Mouse (Mus musculus): ENCODE results near the gene Rnf7.

Rnf7 gene

DNA sequence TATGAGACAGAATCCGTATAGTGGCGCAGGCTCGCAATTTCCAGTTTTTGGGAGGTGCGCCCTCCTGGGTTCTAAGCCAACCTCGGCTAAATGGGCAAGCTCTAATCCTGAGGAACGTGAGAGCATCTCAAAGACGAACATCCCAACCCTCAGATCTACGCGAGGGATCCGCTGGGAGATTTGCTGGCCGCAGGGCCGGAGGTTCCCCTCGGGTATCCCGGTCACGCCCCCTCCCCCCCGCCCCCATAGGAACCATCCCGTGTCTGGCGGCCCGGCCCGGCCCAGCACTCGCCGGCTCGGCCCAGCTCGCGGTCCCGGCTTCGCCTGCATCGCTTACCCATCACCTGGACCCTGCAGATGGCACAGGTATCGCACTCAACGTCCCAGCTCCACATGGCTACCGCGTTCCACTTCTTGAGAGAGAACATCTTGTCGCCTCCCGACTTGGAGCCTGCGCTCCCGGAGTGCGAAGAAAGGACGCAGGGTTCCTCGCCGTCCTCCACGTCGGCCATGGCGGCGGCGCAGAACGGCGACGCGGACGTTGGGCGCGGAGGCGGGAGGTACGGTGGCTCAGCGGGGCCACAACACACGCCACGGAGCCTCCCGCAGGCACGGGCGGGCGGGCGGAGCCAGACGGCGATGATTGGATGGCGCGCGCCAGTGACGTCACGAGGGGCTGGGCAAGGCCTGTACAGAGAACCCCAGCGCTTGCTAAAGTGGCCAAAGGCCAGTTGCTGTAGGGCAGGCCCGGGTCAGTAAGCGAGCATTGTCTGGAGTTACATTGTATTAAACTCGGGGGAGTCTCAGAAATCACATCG, at the start of gene Rnf7:
TSS of gene Rnf7 (minus strand) at position 605 of the 818 bp plus-strand sequence.
- ChIA-PET CTCF (interaction anchor here in 1 of 4 experiments (0.6 kb wide), 1 partner anchor 220 kb away, joined by 3 read pairs; no protein-coding TSS in a partner anchor), POLR2A (interaction anchor here in 3 of 4 experiments (0.5 to 2.6 kb wide), 28 partner anchors 9 to 1588 kb away, joined by 3 to 8 read pairs (median 3); partner anchors contain the start of genes Gk5 (in 1 of the 3) and U2surp (in 1 of the 3))

DNA sequence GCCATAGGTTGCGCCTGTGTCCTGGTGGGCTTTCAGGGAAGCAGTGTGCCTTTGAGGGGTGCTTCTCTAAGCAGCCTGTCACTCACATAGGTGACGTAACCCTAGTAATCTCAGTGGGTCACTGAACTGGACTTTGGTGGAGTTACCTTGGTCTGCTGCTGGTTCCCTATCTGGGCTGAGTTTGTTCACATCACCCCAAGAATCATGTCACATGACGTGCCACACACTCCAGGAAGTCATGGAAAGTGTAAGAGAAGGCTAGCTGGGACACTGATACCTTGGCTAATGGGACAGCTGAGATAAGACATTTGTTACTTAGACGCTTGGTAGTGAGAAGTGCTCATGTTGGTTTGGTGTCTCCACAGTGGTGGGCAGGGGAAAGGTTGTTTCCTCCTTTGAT, 47.5 kb upstream of the Rnf7 start:
- ChIA-PET CTCF (interaction anchor here in 3 of 4 experiments (0.6 to 1.8 kb wide), 6 partner anchors 11 to 436 kb away, joined by 3 to 6 read pairs (median 4); no protein-coding TSS in a partner anchor), POLR2A (interaction anchor here in 3 of 4 experiments (0.9 to 2.3 kb wide), 9 partner anchors 11 to 363 kb away, joined by 3 to 10 read pairs (median 4); no protein-coding TSS in a partner anchor)

- ChIA-PET POLR2A (interaction anchor here in 3 of 4 experiments (0.5 to 2.8 kb wide), 8 partner anchors 9 to 364 kb away, joined by 3 to 12 read pairs (median 4); no protein-coding TSS in a partner anchor), CTCF (interaction anchor here in 2 of 4 experiments (0.6 to 1.8 kb wide), 2 partner anchors 26 to 293 kb away, joined by 6 to 9 read pairs; no protein-coding TSS in a partner anchor)
Measured at GRCm38 (mm10) chr9:96524972-96525506, 46.6 kb upstream of the Rnf7 start, which contains the start of gene Gm28729. Gene Gm28729, minus strand, starts transcription at chr9:96525264.

DNA sequence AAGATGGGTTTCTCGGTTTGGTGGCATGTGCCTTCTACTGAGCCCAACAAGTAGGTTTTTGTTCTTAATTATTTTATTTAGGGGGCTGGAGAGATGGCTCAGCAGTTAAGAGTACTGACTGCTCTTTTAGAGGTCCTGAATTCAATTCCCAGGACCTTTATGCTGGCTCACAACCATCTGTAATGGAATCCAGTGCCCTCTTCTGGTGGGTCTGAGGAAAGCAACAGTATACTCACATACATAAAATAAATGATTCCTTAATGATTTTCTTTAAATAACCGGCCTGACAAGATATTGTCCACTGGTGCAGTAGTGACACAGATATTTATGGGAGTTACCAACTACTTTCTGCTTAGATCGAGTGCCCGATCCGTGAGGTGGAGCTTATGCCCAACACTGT, 44.7 kb upstream of the Rnf7 start:
- ChIA-PET CTCF (interaction anchor here in 2 of 4 experiments (0.5 to 1.8 kb wide), 6 partner anchors 10 to 265 kb away, joined by 3 to 4 read pairs (median 3); no protein-coding TSS in a partner anchor), POLR2A (interaction anchor here in 3 of 4 experiments (0.6 to 2.8 kb wide), 5 partner anchors 13 to 20 kb away, joined by 3 to 12 read pairs (median 3); no protein-coding TSS in a partner anchor)

- POLR2A ChIA-PET, result interaction anchor here in 3 of 4 experiments (0.6 to 1.6 kb wide), 6 partner anchors 9 to 403 kb away, joined by 3 to 4 read pairs (median 4); partner anchors contain the start of gene Gk5 (in 1 of the 3)
- CTCF ChIA-PET, result interaction anchor here (0.8 to 1.3 kb wide), 4 partner anchors 148 to 221 kb away, joined by 3 to 4 read pairs (median 4); no protein-coding TSS in a partner anchor
Measured at GRCm38 (mm10) chr9:96521574-96521973, 43.1 kb upstream of the Rnf7 start.

DNA sequence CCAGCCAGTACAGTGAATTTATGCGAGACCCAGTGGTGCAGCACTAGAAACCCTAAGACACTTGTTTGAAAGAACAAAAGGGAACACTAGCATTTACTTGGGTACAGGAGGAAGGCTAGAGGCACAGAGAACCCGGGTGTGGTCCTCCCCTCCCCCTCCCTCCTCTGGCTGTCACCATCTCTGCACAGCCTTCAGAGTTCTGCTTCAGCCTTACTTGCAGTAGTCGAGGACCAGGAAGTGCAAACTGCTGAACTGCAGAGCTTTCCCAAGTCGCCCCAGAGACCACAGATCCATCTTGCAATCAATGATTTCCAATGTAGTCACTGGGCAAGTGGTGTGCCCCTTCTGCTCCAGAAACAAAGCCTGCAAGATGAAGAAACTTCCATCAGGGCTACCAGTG, 39.0 kb upstream of the Rnf7 start:
- ChIA-PET CTCF (no interaction called here), POLR2A (interaction anchor here in 2 of 4 experiments (0.9 to 1.4 kb wide), 2 partner anchors 19 to 20 kb away, joined by 3 read pairs; no protein-coding TSS in a partner anchor)

- ChIA-PET POLR2A (interaction anchor here in 3 of 4 experiments (0.6 to 1.5 kb wide), 4 partner anchors 19 to 643 kb away, joined by 3 to 5 read pairs (median 3); no protein-coding TSS in a partner anchor), CTCF (interaction anchor here in 2 of 4 experiments (0.6 to 1.1 kb wide), 2 partner anchors 10 to 16 kb away, joined by 3 to 6 read pairs; no protein-coding TSS in a partner anchor)
Measured at GRCm38 (mm10) chr9:96516806-96517205, 38.3 kb upstream of the Rnf7 start.

GRCm38 (mm10) chr9:96515737-96516136, 37.3 kb upstream of the Rnf7 start:
- POLR2A ChIA-PET, result interaction anchor here in 1 of 4 experiments (0.6 to 1.5 kb wide), 2 partner anchors 22 to 324 kb away, joined by 3 read pairs; no protein-coding TSS in a partner anchor
- CTCF ChIA-PET, result interaction anchor here in 1 of 4 experiments (0.5 kb wide), 1 partner anchor 236 kb away, joined by 3 read pairs; no protein-coding TSS in a partner anchor

DNA sequence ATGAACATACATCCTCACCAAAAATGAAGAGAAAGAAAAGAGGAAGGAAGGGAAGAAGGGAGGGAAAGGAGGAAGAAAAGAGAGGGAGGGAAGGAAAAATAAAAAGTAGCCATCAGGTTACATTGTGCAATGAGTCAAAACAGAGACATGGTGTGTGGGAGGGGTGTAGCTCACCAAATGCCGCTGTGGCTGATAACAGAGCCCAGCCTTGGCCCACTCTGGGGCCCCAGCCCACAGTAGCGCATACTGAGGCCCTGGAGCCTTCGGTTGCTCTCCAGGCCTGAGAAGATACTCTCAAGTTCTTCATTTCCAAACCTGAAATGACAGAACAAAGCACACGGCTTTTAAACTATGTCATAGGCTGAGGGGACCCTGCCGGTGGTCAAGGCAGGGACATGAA, 35.8 kb upstream of the Rnf7 start:
- ChIA-PET CTCF (interaction anchor here in 1 of 4 experiments (1.2 kb wide), 1 partner anchor 10 kb away, joined by 3 read pairs; no protein-coding TSS in a partner anchor), POLR2A (interaction anchor here in 1 of 4 experiments (1.0 to 1.4 kb wide), 4 partner anchors 11 to 125 kb away, joined by 4 read pairs; partner anchors contain the start of gene Gm28729)

DNA sequence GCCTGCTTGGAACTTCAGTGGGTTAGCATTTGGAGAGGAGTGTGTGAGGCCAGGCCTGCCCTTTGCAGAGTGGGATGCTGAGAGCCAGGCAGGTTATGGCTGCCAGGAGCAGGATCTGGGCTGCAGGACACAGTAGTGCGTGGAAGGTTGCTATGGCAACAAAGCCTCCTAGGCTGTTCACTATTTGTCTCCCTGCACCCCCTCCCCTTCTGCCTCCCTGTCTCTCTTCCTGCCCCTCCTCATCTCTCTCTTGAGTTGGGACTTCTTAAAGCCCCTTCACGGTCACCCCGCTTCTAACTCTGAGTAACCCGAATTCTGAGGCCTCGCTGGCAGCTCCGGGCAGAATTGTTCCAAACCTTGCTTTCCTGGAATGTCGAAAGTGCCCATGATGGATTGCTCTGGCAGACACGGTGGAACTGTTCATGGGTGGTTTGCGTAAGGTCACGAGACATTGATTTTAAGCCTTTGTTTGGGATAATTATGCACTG, 27.6 kb upstream of the Rnf7 start:
- ChIA-PET POLR2A (interaction anchor here in 1 of 4 experiments (0.7 kb wide), 3 partner anchors 34 to 871 kb away, joined by 3 to 5 read pairs (median 3); no protein-coding TSS in a partner anchor), CTCF (no interaction called here)

DNA sequence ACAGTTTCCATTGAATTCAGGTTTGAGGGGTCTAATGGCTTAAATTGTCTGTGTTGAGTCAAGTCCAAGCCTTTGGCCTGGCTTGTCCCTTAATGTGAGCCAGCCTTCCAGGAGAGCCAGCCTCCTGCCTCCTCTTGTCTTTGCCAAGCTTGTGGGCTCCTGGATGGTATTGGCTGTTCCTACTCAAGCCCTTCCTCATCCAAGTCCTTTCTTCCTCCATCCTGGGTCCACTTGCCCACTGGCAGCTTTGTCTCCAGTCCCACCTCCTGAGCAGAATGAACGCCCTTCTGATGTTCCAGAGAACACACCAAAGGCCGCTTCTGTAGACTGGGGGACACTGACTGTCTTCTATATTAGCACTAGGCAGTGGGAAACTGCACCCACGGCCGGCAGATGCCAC, 26.7 kb upstream of the Rnf7 start:
- POLR2A ChIA-PET, result no interaction called here
- CTCF ChIA-PET, result interaction anchor here in 1 of 4 experiments (1.1 kb wide), 1 partner anchor 11 kb away, joined by 5 read pairs; no protein-coding TSS in a partner anchor

DNA sequence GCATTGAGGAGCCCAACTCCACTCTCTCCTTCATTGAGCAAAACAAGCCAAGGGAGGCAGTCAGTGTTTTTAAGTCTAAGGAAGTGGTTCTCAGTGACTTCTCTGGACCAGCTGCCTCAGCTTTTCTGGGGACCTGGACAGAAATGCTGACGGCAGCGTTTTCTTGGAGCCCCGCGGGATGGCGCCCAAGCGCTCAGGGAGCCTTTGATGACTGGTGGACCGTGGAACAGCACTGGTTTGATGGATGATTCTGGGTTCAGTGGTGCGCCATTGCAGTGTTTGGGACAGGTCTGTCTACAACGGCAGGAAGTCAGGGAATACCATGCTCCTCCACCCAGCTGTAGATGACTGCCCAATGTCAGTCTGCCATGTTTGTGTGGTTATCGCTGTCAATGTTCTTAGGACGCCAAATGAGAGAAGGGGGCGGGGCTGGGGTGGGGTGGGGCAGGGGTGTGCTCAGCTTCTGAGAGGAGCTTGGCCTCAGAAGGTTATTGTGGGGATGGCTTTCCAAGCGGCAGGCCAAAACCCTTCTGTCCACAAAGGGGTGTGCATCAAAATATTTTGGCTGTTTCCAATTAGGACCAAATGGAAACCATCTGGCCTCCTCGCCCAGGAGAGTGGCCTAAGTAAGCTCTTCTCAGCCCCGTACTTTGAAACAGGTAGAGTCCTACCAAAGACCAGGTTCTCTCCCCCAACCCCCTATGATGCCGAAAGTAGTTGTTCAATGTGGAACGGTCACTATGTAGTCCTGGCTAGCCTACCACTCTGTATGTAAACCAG, 25.8 kb upstream of the Rnf7 start:
- CTCF ChIA-PET, result interaction anchor here in 3 of 4 experiments (0.5 to 1.4 kb wide), 22 partner anchors 10 to 385 kb away, joined by 3 to 6 read pairs (median 3); no protein-coding TSS in a partner anchor
- POLR2A ChIA-PET, result interaction anchor here (0.6 to 1.0 kb wide), 5 partner anchors 18 to 385 kb away, joined by 3 to 7 read pairs (median 3); partner anchors contain the start of gene Gk5 (in 1 of the 4)

DNA sequence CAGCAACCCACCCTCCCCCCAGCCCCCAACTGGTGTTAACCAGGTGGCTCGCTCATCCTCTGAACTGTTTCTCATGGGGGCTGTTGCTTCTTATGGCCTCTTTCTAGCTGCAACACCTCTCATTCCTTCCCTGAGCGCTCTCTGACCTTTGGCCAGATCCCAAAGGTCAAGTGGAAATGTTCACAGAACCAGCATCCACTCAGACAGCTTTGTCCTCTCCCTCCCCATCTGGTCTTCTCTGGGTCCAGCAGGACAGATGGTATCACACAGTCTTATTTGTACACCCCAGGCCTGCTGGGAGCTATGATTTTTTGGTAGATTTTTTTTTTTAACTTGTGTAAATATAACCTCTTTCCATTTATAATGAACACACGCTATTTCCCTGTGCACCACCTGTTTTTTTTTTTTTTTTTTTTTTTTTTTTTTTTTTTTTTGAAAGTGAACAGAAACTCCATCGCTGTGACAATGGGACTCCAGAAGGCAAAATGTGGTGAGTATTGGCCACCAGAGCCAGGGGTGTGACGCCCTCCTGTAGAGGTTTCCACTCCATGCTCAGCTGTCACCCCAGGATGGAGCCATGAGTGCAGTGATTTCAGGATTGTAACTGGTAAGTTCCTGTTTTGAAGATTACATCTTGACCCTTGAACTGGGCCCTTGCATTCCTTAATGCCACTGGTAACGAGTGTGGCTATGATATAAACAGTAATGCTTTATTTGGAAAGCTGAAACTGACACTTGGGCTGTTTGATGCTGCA, 24.6 kb upstream of the Rnf7 start:
- ChIA-PET POLR2A (interaction anchor here in 3 of 4 experiments (0.6 to 2.2 kb wide), 6 partner anchors 19 to 262 kb away, joined by 3 to 6 read pairs (median 4); no protein-coding TSS in a partner anchor), CTCF (interaction anchor here (0.5 to 1.4 kb wide), 11 partner anchors 12 to 1493 kb away, joined by 3 to 5 read pairs (median 3); no protein-coding TSS in a partner anchor)

GRCm38 (mm10) chr9:96501217-96501616, 22.7 kb upstream of the Rnf7 start:
- ChIA-PET CTCF (interaction anchor here in 1 of 4 experiments (1.2 to 1.3 kb wide), 2 partner anchors 9 to 15 kb away, joined by 3 read pairs; no protein-coding TSS in a partner anchor), POLR2A (interaction anchor here in 2 of 4 experiments (0.6 to 2.2 kb wide), 5 partner anchors 14 to 38 kb away, joined by 3 to 5 read pairs (median 3); no protein-coding TSS in a partner anchor)

GRCm38 (mm10) chr9:96493212-96493611, 14.7 kb upstream of the Rnf7 start:
- POLR2A ChIA-PET, result interaction anchor here in 3 of 4 experiments (0.6 to 1.4 kb wide), 5 partner anchors 9 to 323 kb away, joined by 3 to 13 read pairs (median 4); no protein-coding TSS in a partner anchor

DNA sequence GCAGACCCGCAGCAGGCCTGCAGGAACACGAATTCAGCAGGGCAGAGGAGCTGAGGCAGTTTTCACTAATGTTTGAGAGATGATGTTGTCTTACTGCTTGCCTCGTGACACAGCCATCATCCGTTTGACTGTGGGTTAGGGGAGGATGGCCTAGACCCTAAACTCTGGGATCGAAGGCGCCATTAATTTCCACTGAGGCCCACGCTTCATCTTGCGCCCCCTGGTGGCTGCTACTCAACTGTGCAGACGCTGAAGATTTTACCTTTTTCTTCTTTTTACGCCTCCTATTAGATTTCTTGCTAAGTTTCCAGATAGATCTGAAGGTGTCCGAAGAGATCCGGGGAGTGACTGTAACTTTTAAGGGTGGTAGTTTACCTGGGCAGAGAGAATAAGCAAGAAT, 13.3 kb upstream of the Rnf7 start:
- ChIA-PET POLR2A (interaction anchor here in 1 of 4 experiments (1.6 kb wide), 1 partner anchor 13 kb away, joined by 7 read pairs; the partner anchor contains the start of gene Rnf7), CTCF (interaction anchor here in 2 of 4 experiments (0.6 to 1.1 kb wide), 3 partner anchors 11 to 23 kb away, joined by 3 to 5 read pairs (median 4); no protein-coding TSS in a partner anchor)

More at GRCm38 (mm10) chr9:96493212-96493611, 14.7 kb upstream of the Rnf7 start:
- CTCF ChIA-PET, result interaction anchor here in 3 of 4 experiments (0.6 to 1.1 kb wide), 4 partner anchors 8 to 143 kb away, joined by 3 to 7 read pairs (median 3); no protein-coding TSS in a partner anchor

Measured in embryonic stem cell, embryonic (primary cell).